Mouse (Mus musculus) right cerebral cortex, postnatal 25 days (tissue): Measurements from ENCODE around the gene Grxcr1.

Experiments
- DNase-seq: peaks from one replicate; pipeline ENCODE4 v3.0.0; 2022

The Grxcr1 gene

DNA sequence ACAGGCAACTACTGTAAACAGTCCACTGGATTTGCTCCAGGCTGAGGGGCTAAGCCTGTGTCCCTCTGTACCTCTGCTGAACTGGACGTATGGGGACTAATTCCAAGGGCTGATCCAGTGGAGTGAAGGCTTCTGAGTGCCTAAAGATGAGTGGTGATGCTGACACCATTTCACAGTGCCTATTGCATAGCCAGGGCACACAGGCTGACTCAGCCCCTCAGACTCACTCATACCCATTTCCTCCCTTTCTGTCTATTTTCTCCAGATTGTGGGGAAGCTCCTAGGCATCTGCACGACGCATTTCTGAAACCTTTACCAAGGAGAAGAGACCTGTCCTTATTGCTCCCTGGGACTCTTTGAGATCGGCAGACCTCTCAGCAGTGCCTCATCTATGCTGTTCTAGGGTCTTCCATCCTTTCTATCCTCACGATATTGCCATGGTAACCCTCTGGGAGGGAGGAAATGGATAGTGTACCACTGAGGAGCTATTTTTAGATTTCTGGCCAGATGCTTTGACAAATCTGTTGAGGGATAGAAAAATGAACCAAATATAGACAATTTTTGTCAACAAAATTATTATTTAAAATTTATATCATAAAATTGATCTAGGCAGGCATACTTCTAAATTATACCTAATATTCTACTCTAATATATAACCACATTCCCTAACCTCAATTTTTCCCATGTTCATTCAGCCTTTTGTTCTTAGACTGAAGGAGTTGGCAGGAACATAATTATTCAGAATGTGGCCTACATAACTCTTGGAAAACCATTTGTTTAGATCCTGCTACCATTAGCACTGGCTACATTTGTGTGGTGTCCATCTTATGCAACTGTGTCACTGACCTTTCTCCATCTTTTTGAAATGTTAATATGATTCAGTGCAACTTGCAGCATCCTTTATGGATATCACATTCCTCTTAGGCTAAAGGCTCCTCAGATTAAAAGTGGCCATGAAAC lies 66.3 kb downstream of the Grxcr1 start:
- no peak for DNase-seq

DNA sequence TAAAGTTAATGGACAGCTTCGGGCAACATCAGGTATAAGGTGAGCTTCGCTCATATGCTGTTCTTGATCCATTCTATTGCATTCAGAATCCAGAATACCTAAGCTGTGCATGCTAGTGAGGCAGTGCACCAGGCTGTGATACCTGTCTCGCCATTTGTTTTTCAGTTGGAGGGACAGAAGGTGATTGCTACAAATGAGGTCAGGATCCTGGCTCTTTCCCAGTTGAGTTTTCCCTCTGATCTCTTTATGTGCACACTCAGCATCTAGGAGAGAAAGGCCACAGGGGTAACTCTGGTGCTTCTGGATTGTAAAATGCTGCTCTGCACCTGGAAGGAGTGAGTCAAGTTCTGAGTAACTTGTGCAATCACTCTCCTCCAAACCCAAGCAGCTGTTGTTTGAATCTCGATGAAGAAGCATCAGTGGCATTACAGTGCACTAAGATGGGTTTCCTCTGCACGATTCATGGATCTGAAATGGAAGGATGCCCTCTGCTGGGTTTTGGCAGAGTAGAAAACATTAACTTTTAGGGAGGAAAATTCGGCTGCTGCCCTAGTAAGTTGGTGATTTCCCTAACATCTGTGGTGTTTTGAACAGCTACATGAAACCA lies 80.9 kb downstream of the Grxcr1 start:
- DNase-seq = peak; percentile 33

DNA sequence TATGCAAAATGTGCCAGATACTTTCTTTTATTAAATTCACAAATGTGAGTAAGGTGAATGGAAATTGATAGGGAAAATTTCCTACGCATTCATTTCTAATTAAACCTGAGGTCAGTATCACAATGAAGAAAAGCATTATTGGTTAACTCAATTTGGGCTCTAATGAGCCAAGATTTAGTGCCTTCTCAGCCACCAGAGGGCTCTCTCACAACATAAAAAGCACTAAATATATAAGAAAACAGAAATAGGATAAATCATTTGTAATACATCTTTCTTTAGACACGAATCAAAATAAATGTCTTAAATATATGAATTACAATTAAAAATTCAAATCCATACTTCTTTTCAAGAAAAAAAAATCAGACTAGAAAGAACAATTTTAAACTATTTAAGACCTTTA lies 89.2 kb downstream of the Grxcr1 start:
- no peak for DNase-seq

DNA sequence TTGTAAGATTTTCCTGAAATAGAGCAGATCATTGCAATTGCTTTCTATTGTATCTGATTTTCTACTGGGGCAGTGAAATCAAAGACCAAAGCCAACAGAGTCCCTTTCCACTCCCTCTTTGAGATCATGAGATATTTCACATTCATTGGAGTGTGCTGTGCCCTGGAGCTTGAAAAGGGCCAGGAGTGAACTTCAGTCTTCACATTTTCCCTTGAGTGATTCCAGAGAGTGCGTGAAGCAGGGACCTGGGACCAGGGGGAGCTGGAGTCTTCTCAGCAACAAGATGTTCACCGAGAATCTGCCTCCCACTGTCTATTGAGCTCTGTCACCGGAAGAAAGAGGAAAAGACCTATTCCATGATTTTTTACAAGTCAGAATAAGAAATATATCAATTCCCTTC lies 91.2 kb downstream of the Grxcr1 start:
- DNase-seq = no peak

DNA sequence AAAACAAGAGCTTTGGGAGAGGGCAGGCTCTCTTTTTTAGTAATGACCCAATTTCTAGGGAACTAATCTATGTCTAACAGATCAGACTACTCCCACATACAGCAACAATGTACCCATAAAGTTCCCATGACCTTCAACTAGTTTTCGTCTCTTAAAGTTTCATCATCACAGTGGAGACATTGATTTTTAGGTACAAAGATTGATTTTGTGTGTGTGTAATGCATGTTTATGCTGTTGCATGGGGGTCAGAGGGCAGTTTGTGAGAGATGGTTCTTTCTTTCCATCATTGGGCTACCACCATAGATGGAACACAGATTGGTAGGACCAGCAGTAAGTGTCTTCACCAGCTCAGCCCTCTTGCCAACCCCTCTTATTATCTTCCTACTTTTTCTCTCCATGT lies 93.8 kb downstream of the Grxcr1 start:
- DNase-seq = no peak

DNA sequence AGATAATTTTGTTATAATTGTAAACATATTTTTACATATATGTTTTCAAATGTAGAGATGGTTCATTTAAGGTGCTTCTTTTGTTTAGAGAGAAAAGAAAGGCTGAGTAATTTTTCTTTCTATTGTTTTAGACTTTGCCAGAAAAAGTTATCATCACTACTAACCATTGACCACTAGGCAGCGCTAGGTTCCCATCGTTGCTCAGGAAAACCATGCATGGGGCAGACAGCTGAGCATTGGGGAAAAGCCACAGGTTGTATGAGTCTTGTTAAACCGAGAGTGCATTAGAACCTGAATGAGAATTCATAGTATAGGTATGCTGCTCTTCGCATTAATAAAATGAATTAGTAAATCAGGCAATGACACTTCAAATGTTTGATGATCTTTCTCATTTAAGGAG lies 96.8 kb downstream of the Grxcr1 start:
- peak; percentile 16 for DNase-seq

DNA sequence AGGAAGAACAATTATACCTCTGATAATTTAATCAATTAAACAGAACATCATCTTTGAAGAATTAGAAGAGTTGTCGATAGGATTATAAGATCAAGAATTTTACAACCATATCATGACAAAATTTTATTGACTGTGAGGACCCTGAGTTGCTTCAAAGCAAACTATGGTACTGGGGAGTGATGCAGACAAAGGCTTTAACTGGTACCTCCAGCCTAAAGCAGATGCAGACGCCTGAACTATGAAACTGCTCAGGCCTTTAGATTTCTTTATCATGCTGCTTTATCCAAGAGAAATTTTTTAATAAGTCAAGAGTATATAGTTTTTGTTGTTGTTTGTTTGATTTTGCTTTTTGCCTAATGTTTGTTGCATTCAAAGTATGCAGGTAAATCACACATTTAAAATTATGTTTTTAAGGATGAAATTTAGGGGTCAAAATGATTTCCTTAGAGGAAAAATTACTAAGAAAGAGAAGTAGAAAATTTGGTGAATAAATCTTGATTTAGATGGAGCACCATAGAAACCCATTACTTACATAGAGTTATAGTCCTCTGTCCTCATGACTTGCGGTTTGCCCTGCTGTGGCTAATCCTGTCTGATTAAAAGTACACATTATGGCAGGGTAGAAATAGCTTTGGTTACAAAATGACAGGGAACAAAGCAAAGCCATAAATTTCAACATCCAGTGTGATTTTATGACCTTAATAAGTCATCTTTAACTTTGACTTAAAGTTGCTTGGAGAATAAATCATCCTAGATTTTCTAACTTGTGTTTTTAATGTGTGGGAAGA lies 97.4 kb downstream of the Grxcr1 start:
- DNase-seq = no peak

DNA sequence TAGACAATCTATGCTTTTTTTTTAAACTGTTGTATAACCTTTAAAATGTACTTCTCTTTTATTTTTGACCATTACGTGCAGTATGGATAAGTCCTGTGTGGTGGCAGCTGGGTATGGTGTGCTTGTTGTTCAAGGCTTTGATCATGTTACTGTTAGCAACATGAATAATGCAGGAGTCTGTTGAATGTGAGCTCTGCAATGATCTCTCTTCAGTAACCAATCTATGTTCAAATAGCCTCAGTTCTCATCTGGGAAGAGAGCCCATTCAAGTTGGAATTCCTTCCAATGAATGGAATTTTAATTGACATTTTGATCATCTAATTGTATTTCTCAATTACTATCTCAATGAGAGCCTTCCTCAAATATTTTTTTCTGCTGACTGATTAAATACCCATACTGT lies 115.2 kb downstream of the Grxcr1 start:
- no peak for DNase-seq

DNA sequence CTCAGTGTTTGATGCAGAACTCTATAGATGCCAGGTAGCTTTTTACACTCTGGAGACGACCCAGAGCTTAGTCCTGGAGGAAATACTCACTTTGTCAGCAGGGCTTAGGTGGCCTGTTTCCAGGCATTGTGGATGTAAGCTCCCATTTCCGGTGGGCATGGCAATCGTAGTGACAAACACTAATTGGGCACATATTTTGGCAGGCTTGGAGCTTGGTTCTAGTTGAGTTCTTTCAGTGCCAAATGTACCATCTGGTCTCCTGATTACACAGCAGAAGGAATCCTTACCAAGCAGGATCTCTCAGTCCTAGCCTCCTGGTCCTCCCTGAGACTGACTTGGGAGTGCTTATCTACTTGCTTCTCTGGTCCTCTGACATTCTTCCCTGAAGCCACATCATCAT lies 118.3 kb downstream of the Grxcr1 start:
- no peak for DNase-seq

DNA sequence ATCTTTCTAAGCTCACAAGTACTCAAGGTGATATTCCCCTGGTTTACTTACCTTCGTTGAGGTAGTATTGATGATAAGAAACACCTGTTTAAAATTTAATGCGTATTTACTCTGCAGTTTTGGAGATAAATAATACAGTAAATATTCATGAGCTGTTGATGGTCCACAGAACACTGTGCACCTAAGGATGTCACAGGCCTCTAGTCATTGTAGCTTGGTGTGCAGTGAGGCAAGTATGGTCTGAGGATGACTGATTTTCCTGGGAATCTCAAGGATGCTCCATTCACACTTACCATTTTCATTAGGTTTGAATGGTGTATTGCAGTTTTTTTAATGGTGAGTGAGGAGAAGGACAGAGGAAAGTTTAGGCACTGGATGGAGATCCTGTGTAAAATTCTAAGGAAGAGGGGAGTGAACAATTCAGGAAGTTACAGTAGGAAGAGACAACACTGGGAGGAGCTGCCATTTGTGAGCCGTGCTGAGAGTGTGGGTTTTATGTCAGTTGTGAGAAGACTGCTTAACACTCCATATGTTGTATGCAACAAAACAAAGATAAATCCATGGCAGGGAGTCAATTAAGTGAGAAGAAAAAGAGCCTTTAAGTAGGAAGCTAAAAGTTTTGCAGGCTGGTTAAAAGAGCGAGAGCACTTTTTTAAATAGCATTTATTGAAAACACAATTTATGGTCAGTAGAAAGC lies 118.9 kb downstream of the Grxcr1 start:
- DNase-seq = no peak

DNA sequence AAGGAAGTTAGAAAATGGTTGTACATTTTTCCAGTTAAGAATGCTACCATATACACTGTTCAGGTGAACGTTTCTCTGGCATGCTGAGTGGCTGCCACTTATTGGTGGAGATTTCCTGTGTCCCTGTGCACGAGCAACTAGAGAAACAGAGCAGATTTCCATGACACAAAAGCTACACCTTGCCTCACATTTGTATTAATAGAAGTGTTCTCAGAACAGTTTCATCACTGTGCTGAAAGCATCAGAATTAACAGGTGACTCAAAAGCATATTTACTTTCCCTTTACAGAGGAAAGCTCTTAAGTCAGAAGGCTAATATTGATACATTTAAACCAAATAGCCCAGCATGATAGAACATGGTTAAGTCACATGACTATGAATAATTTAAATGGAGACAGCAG lies 130.9 kb downstream of the Grxcr1 start:
- DNase-seq = no peak

DNA sequence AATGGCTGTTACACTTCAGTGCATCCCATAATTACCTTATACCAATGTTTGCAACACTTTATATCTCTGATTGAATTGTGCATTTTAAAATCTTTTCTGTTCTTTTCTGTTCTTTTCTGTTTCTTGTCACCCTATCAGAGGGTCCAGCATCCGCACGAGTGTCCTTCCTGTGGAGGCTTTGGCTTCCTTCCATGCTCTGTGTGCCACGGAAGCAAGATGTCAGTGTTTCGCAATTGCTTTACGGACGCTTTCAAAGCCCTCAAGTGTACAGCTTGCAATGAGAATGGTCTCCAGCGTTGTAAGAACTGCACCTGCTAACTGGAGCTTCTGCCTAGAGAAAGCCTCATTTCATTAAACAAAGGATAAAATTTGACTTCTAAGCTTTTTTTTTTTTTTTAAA lies 134.3 kb downstream of the Grxcr1 start:
- no peak for DNase-seq
